Comparison of ENCODE assay signal across 10 mouse cellular contexts in the genomic region with DNA sequence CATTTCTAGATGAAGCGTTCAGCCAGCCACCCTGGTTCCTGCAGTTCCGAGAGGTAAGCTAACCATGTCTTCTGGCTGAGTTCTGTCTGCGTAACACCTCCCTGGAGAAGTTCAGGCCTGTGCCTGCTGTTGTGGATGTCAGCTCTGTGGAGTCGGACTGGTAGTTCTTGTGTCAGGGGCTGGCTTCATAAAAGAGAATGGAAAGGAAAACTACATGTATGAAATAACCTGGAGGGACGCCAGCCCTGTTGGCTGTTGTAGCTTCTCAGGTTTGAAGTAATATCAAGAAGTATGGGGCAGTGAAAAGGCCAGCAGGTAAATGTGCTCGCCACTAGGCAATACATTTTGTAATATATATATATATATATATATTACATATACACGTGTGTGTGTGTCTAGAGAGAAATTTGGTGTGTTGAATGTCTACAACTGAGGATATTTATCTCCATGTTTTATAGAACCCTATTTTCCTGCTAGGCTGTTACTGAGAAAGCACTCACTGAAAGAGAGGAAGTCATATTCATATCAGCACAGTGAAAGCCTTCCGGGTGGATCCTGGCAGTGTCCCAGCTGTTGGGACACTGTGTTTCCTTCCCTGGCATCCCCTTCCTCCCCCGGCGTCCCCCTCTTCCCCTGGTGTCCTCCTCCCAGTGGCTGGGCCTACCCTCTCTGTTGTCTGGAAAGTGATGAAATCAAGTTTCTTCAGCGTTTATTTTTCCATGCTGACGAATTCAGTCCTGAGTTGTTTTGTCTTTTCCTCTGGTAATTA. TPM values are rescaled to one million over a fixed set of nuclear protein-coding genes. Genes with fewer than 3 reads are reported as not detected.
DNase-seq lines count a peak whose midpoint lies in the region; ATAC-seq and TF ChIP-seq lines count a peak whose summit lies in the region.
"Had no signal": no experiment of that assay in that cellular context is flagged by ENCODE, and none has a peak within 500 bp of the region (broad histone marks: within the 10 kb centered on the region; RNA-seq: fewer than 3 reads in every experiment).

No protein-coding gene starts in this region.

- no peak for TF ChIP-seq CTCF in cerebellum, adult 2 months (IDR thresholded peaks at IDR 0.05; ENCODE audit: borderline replicate concordance, insufficient read depth, low read depth, low read length)
- TF ChIP-seq CTCF in heart, adult 2 months (IDR thresholded peaks at IDR 0.05), result no peak
- no peak for TF ChIP-seq CTCF in stomach, postnatal 0 days (IDR thresholded peaks at IDR 0.05; ENCODE audit: low read depth)

- no peak overlapping the region for H3K4me2 ChIP-seq in kidney, embryonic 16.5 days (replicated peaks; ENCODE audit: low read depth, low read length)
- H3K4me2 ChIP-seq in stomach, postnatal 0 days (replicated peaks; ENCODE audit: low read depth), result no peak overlapping the region
- H3K4me2 ChIP-seq: neural tube, embryonic 12.5 days had no signal

- H3K4me1 ChIP-seq in cerebellum, adult 2 months (ENCODE audit: control insufficient read depth, insufficient read depth, low read length), result no peaks in the 10 kb centered on the region
- H3K4me1 ChIP-seq in heart, adult 2 months (ENCODE audit: control insufficient read depth, insufficient read depth, low read length), result peaks cover 2% of the 10 kb centered on the region
- H3K4me1 ChIP-seq in kidney, embryonic 16.5 days (ENCODE audit: insufficient read depth, low read length), result no peaks in the 10 kb centered on the region
- H3K4me1 ChIP-seq in stomach, postnatal 0 days (replicated peaks; ENCODE audit: control insufficient read depth, insufficient read depth), result no peaks in the 10 kb centered on the region
- H3K4me1 ChIP-seq: neural tube, embryonic 12.5 days had no signal

- peak; percentile 90 for TF ChIP-seq EP300 in heart, adult 2 months (IDR thresholded peaks at IDR 0.05; ENCODE audit: insufficient read depth, low read depth, low read length)
- no peak for TF ChIP-seq EP300 in stomach, postnatal 0 days (optimal IDR thresholded peaks at IDR 0.05)

- 74% methylated on average over 12 of the region's 12 CpGs for WGBS in cerebellum, adult 2 months
- 42% methylated on average over 12 of the region's 12 CpGs for WGBS in heart, adult 2 months
- 78% methylated on average over 12 of the region's 12 CpGs for WGBS in kidney, embryonic 16.5 days
- WGBS in stomach, postnatal 0 days, result 79% methylated on average over 12 of the region's 12 CpGs

- H3K27ac ChIP-seq in cerebellum, adult 2 months (ENCODE audit: insufficient read depth, low read length), result no peak overlapping the region
- peak overlapping the region; percentile 40 for H3K27ac ChIP-seq in heart, adult 2 months
- H3K27ac ChIP-seq in kidney, embryonic 16.5 days (ENCODE audit: low read length), result no peak overlapping the region; the same call in 1 of the 2 replicates
- no peak overlapping the region for H3K27ac ChIP-seq in stomach, postnatal 0 days (replicated peaks)
- H3K27ac ChIP-seq: neural tube, embryonic 12.5 days had no signal

- peak; percentile 60 for ATAC-seq in kidney, embryonic 16.5 days (ENCODE audit: low FRiP score, low TSS enrichment)
- ATAC-seq in stomach, postnatal 0 days (ENCODE audit: low FRiP score, low TSS enrichment), result no peak

- H3K36me3 ChIP-seq in heart, adult 2 months (ENCODE audit: control insufficient read depth, insufficient read depth, low read length), result peaks cover 12% of the 10 kb centered on the region
- peaks cover 74% of the 10 kb centered on the region for H3K36me3 ChIP-seq in kidney, embryonic 16.5 days (ENCODE audit: insufficient read depth, low read length)
- peaks cover 21% of the 10 kb centered on the region for H3K36me3 ChIP-seq in stomach, postnatal 0 days (ENCODE audit: control insufficient read depth, insufficient read depth, low read length)

- no peak for TF ChIP-seq POLR2A in cerebellum, adult 2 months (IDR thresholded peaks at IDR 0.05; ENCODE audit: borderline replicate concordance, insufficient read depth, low read length)
- 0 out of 2 replicates have a peak, but pooled peaks have one; percentile 10 for TF ChIP-seq POLR2A in heart, adult 2 months (IDR thresholded peaks at IDR 0.05; ENCODE audit: insufficient read depth, low read depth, low read length)

- H3K9ac ChIP-seq in heart, adult 2 months (ENCODE audit: low read depth, low read length), result no peak overlapping the region; the same call in 1 of the 2 replicates
- no peak overlapping the region for H3K9ac ChIP-seq in kidney, embryonic 16.5 days (replicated peaks; ENCODE audit: low read length)
- no peak overlapping the region for H3K9ac ChIP-seq in stomach, postnatal 0 days (ENCODE audit: low read length)
- H3K9ac ChIP-seq: neural tube, embryonic 12.5 days had no signal

- no peaks in the 10 kb centered on the region for H3K27me3 ChIP-seq in cerebellum, adult 2 months (ENCODE audit: control insufficient read depth, insufficient read depth, low read length)
- H3K27me3 ChIP-seq in heart, adult 2 months (ENCODE audit: control insufficient read depth, insufficient read depth, low read length), result no peaks in the 10 kb centered on the region
- H3K27me3 ChIP-seq in kidney, embryonic 16.5 days (ENCODE audit: insufficient read depth, low read length), result no peaks in the 10 kb centered on the region
- H3K27me3 ChIP-seq in stomach, postnatal 0 days (ENCODE audit: control insufficient read depth, insufficient read depth, low read length), result no peaks in the 10 kb centered on the region
- H3K27me3 ChIP-seq: neural tube, embryonic 12.5 days had no signal

- no peak overlapping the region for H3K4me3 ChIP-seq in cerebellum, adult 2 months (replicated peaks; ENCODE audit: insufficient read depth, low read depth, low read length)
- H3K4me3 ChIP-seq in heart, adult 2 months, result no peak overlapping the region
- H3K4me3 ChIP-seq in kidney, embryonic 16.5 days (ENCODE audit: low read length), result no peak overlapping the region
- H3K4me3 ChIP-seq in stomach, postnatal 0 days (ENCODE audit: low read depth, low read length), result no peak overlapping the region
- H3K4me3 ChIP-seq: neural tube, embryonic 12.5 days had no signal

- no peaks in the 10 kb centered on the region for H3K9me3 ChIP-seq in kidney, embryonic 16.5 days (ENCODE audit: low read length)
- no peaks in the 10 kb centered on the region for H3K9me3 ChIP-seq in stomach, postnatal 0 days (ENCODE audit: control insufficient read depth, low read length)
- H3K9me3 ChIP-seq: neural tube, embryonic 12.5 days had no signal

- peak; percentile 13 to 20 for DNase-seq in cerebellum, postnatal 10 days
- DNase-seq in cerebellum, adult 2 months, result no peak
- DNase-seq in heart, adult 2 months, result peak; percentile 76 to 81
- peak; percentile 86 for DNase-seq in lung, postnatal 36 days
- DNase-seq in frontal cortex, postnatal 36 days (ENCODE audit: low spot score in 2 of 2), result no peak
- DNase-seq in right cerebral cortex, adult 2 months (ENCODE audit: low spot score in 2 of 2), result no peak
- no peak for DNase-seq in stomach, postnatal 0 days (ENCODE audit: low spot score)
- DNase-seq: cerebellum, postnatal 14 days had no signal

- intact Hi-C loops in heart, adult 2 months (cut with DNase I), result loop anchor here (2.0 kb wide), 1 partner anchor 16 kb away; a partner anchor contains a TSS

- H3K79me2 ChIP-seq in heart, adult 2 months (replicated peaks; ENCODE audit: control insufficient read depth, insufficient read depth, low read length), result no peaks in the 10 kb centered on the region

RNA-seq across cellular contexts. Expression of a gene that starts 15.5 kb away (rescaled TPM):
- polyA plus RNA-seq in cerebellum, adult 2 months (2012; rRNA removed), result 36.8 and 37.8 TPM in 2 replicates
- total RNA-seq in heart, adult 2 months (2021), result 10 to 100 TPM; 19.4 to 21.3 TPM
- 12.8 and 19.2 TPM in 2 replicates for polyA plus RNA-seq in heart, adult 2 months (2012; rRNA removed)
- polyA plus RNA-seq in kidney, embryonic 16.5 days (2015; fragmentation: Nextera tagmentation; extraction: Ambion mirVana), result 3.6 and 4.0 TPM in 2 replicates
- 7.5 and 7.7 TPM in 2 replicates for polyA plus RNA-seq in stomach, postnatal 0 days (2015; fragmentation: Nextera tagmentation; extraction: Ambion mirVana)

RNA-seq across cellular contexts. Expression of a gene that starts 17.7 kb away (rescaled TPM):
- polyA plus RNA-seq in cerebellum, adult 2 months (2012; rRNA removed), result 8.9 and 9.6 TPM in 2 replicates
- total RNA-seq in heart, adult 2 months (2021), result 10 to 100 TPM; 20.8 to 21.9 TPM
- 7.9 and 14.7 TPM in 2 replicates for polyA plus RNA-seq in heart, adult 2 months (2012; rRNA removed)
- polyA plus RNA-seq in kidney, embryonic 16.5 days (2015; fragmentation: Nextera tagmentation; extraction: Ambion mirVana), result 55.3 and 60.7 TPM in 2 replicates
- 56.8 and 67.1 TPM in 2 replicates for polyA plus RNA-seq in stomach, postnatal 0 days (2015; fragmentation: Nextera tagmentation; extraction: Ambion mirVana)

RNA-seq across cellular contexts. Expression of a gene that starts 42.3 kb away (rescaled TPM):
- polyA plus RNA-seq in cerebellum, adult 2 months (2012; rRNA removed), result 0.19 and 0.20 TPM in 2 replicates
- not detected for total RNA-seq in heart, adult 2 months (2021)
- polyA plus RNA-seq in heart, adult 2 months (2012; rRNA removed), result 0.08 TPM in 1 of 2 replicates, not detected in the other
- 2.3 and 2.6 TPM in 2 replicates for polyA plus RNA-seq in kidney, embryonic 16.5 days (2015; fragmentation: Nextera tagmentation; extraction: Ambion mirVana)
- polyA plus RNA-seq in stomach, postnatal 0 days (2015; fragmentation: Nextera tagmentation; extraction: Ambion mirVana), result 0.07 and 0.21 TPM in 2 replicates

RNA-seq across cellular contexts. Expression of a gene that starts 42.8 kb away (rescaled TPM):
- polyA plus RNA-seq in cerebellum, adult 2 months (2012; rRNA removed), result 33.1 and 33.3 TPM in 2 replicates
- total RNA-seq in heart, adult 2 months (2021), result 10 to 100 TPM; 12.1 to 12.4 TPM
- 9.6 and 14.7 TPM in 2 replicates for polyA plus RNA-seq in heart, adult 2 months (2012; rRNA removed)
- 78.9 and 80.6 TPM in 2 replicates for polyA plus RNA-seq in kidney, embryonic 16.5 days (2015; fragmentation: Nextera tagmentation; extraction: Ambion mirVana)
- 26.7 and 29.7 TPM in 2 replicates for polyA plus RNA-seq in stomach, postnatal 0 days (2015; fragmentation: Nextera tagmentation; extraction: Ambion mirVana)

Comparison
In these comparisons a context has a peak if more than half of its experiments do, and no peak if none do; other contexts are left out.
1. DNase-seq: peak in cerebellum, postnatal 10 days (2 of 2), heart, adult 2 months (2 of 2) and lung, postnatal 36 days (single experiment); none in cerebellum, adult 2 months (0 of 2), frontal cortex, postnatal 36 days (0 of 2), right cerebral cortex, adult 2 months (0 of 2) and stomach, postnatal 0 days (single experiment).